Mouse (Mus musculus) thymus, adult 2 months (tissue): ENCODE results near the gene Klk1.

Experiments used
- CTCF ChIP-seq: fragments of 200-500 bp; IDR thresholded peaks from 2 replicates; pipeline ENCODE4 v1.5.1; 2012; ENCODE audit warnings: mild to moderate bottlenecking, control low read depth, low read length, moderate library complexity, borderline replicate concordance; ENCODE audit not compliant: control insufficient read depth, poor library complexity, insufficient read depth; ENCODE audit errors: extremely low read depth
- POLR2A ChIP-seq: fragments of 200-500 bp; IDR thresholded peaks from 2 replicates; pipeline ENCODE4 v1.6.1; 2012; ENCODE audit warnings: mild to moderate bottlenecking, low read length, control low read depth, moderate library complexity; ENCODE audit not compliant: control insufficient read depth, poor library complexity, insufficient read depth; ENCODE audit errors: extremely low read depth

DNA sequence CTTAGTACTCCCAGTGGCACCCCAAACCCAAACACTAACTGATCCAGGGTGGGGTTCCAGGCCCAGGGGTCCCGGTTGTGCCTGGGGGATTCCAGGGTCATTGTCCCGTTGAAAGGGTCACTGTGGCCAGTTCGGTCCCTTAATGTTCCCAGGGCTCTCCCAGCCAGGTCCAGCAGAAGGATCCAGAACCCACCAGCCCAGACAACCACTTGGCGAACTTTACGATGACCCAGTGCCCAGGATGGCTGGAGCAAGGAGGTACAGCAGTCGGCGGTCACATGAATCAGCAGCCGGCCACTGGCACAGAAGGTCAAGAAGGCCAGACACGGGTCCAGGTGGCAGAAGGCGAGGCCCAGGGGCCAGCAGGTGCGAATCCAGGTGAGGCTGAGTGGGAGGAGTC lies 43.0 kb downstream of the Klk1 start:
- TF ChIP-seq CTCF (no peak), POLR2A (no peak)
